Mouse (Mus musculus) sigmoid colon, adult 10 weeks (tissue): ENCODE data around the gene Slfn4. TPM values are rescaled to one million over a fixed set of nuclear protein-coding genes. Genes with fewer than 3 reads are reported as not detected.

Experiments used
- polyA plus RNA-seq: library from polyadenylated mRNA; stranded (reverse); fragments of 350-450 nt; fragmentation: Illumina TruSeq; extraction: RNeasy Lipid Tissue Mini Kit (QIAGEN cat#74804); gene quantifications from one replicate; pipeline ENCODE4 v1.2.3, GENCODE M21; 2014; ENCODE audit warnings: low read depth, low replicate concordance

Gene Slfn4
- 238 TPM for polyA plus RNA-seq

DNA sequence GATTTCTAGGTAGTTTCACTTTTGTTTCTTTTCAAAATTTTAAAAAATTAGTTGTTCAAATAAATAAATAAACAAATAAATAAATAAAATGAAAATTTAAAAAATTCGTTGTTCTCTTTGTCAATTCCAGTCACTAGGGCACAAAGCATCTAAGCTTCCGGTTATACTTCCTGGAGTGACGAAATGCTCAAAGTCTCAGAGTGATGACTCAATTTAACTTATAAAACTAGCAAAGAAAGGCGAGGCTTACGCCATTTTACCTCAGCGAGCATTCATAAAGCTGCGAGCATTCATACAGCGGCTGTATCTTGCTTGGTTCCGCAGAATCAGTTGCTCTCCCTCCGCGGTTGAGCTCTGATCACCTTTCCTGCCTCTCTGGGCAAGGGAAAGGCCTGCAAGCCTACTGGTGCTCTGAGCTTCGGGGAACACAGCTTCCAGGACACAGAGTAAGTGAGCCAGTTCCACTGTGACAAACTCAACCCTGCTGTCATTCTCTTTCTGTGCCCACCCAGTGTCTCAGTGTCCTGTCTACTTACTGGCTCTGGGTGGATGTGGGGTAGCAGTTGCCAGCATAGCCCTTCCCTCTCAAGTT lies at the start of gene Slfn4:
Slfn4 (plus strand) TSS at position 239 of the 592 bp plus-strand sequence.

GRCm38 (mm10) chr11:83191134-83191893 lies 16.3 kb downstream of the Slfn4 start, which contains the start of gene Slfn3:
Gene Slfn3 (plus strand): TSS chr11:83191330.

Other genes with a start within 250 kb of the Slfn4 start
- gene Slfn5, start 223.8 kb upstream of the Slfn4 start, polyA plus RNA-seq: 16.6 TPM
- gene Slfn9, start 183.4 kb upstream of the Slfn4 start, polyA plus RNA-seq: 35.1 TPM
- 6.0 TPM for gene Slfn8, start 154.4 kb upstream of the Slfn4 start, polyA plus RNA-seq
- 14.7 TPM for gene Slfn2, start 110.1 kb upstream of the Slfn4 start, polyA plus RNA-seq
- gene Slfn1, start 58.3 kb upstream of the Slfn4 start, polyA plus RNA-seq: 1.9 TPM
- 4.3 TPM for gene Slfn3, start 16.1 kb downstream of the Slfn4 start, polyA plus RNA-seq
- gene Slfn14, start 111.5 kb downstream of the Slfn4 start, polyA plus RNA-seq: not detected
- gene Ap2b1, start 123.8 kb downstream of the Slfn4 start, polyA plus RNA-seq: 42.5 TPM
- gene Pex12, start 127.4 kb downstream of the Slfn4 start, polyA plus RNA-seq: 32.8 TPM
- not detected for gene Rasl10b, start 234.0 kb downstream of the Slfn4 start, polyA plus RNA-seq